Mouse (Mus musculus): ENCODE results near the gene Fxyd1.

Fxyd1 gene

DNA sequence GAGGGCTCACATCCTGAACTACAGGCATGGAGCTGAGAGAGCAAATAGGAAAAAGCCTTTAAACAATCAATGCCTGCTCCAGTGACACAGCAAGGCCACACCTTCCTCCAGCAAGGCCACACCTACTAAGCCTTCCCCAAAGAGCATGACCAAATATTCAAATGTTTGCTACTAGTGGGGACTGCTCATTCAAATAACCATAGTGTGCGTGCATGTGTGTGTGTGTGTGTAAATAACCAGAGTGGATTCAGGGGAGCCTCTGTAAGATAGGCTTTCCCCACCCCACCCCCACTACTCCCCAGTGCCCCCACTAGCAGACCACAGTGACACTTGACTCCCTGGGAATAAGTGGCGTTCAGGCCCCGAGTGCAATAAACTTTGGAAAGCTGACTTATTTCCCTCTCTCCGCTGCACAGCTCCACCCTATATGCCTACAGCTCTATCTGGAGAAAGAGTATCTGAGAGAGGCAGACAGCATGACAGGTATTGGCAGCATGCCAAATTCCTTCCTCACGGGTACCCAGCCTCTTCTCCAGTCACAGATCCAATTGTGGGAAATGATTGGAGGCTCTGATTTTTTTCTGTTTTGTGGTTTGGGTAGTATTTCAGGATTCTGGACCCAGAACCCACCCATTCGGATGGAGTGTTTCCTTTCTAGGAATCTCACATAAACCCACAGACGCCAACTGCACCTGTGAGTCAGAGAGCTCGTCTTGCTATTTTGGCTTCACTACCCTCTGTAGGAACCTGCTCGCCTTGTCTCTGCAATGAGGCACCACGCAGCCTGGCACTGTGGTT is 39.7 kb downstream of the Fxyd1 start:
- DNase-seq (ENCODE audit: low spot score): no peak

DNA sequence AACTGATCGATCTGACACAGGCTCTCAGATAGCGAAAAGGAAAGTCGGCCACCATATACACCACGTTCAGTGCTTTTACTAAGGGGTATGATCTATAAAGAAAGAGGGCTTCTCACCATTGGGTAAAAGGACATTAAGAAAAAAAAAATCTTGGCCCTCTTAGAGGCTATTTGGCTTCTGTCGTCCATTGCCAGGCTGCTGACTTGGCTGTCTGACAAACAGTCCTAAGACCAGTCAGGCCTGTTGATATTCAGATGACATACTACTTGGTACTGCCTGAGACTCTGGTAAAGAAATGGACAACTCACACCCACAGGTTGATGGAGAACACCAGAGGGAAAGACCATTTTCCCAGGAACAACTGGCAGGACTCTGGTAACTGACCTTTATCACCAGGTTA is 44.0 kb downstream of the Fxyd1 start:
- no peak for DNase-seq (ENCODE audit: low spot score)

DNA sequence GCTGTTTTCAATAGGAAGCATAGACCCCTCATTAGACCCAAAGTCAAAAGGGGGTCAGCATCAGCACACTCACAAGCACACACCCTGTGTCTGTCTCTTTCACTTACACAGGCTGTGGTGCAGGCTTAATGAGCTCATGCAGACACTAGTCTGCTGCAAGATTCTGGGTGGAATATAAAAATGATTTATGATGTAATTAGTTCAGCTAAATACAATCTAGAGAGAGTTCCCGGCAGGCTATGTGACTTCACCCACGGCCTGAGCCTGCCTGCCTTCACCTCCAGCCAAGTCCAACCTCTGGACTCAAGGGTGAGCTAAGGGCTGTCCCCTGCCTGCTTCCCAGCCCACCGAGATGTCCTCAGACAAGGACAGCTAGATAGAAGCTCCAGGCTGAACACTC is 48.1 kb downstream of the Fxyd1 start:
- no peak for DNase-seq (ENCODE audit: low spot score)

- no peak for DNase-seq (ENCODE audit: low spot score)
Measured at GRCm38 (mm10) chr7:31008175-31008574, 48.8 kb downstream of the Fxyd1 start.

DNA sequence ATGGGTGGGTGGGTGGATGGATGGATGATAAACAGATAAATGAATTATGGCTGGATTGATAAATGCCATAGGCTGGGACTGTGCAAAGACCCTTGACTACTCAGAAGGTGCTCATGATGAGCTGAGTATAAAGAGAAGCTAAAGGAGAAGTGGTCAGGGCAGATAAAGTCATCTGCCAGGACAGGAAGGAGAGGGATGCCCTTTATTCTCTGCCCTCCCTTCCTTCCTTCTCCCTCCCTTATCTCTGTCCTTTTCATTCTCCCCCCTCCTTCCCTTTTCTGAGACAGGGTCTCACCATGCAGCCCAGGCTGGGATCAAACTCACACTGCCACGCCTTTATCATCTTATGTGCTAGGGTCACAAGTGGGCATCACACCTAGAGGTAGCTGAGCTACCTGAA is 49.2 kb downstream of the Fxyd1 start:
- DNase-seq (ENCODE audit: low spot score): no peak

- DNase-seq (ENCODE audit: low spot score): no peak
Measured at GRCm38 (mm10) chr7:31002650-31003049, 54.3 kb downstream of the Fxyd1 start.

All from ovary, adult 18-20 months (tissue).